Mouse (Mus musculus): ENCODE results near the gene Stag1. TPM values are rescaled to one million over a fixed set of nuclear protein-coding genes. Genes with fewer than 3 reads are reported as not detected.

Stag1 gene
- polyA plus RNA-seq, 1 experiment, result 0.56 TPM

DNA sequence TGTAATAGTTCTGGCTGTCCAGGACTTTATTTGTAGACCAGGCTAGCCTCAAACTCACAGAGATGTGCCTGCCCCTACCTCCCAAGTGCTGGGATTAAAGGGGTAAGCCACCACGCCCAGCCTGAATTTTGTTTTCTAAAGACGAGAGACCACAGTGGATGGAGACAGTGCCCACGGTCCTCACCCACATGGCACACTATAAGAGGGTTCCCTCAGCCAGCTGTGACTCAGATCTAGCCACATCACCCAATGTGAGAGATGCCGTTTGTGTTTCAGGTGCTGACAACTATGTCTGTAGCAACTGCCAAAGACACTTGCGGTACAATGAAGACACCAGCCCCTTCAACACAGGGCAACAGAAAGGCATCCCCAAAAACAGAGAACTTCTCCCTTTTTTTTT lies 389.4 kb downstream of the Stag1 start:
- no peaks in the 10 kb centered on the region for H3K4me1 ChIP-seq (ENCODE audit: control insufficient read depth)
- H3K4me3 ChIP-seq (replicated peaks), result no peak overlapping the region
- TF ChIP-seq GATA1 (IDR thresholded peaks at IDR 0.05; ENCODE audit: low read length) (no peak), TAL1 (IDR thresholded peaks at IDR 0.05; ENCODE audit: low read length) (no peak)
- H3K27me3 ChIP-seq (ENCODE audit: control insufficient read depth), result no peaks in the 10 kb centered on the region
- peaks cover 27% of the 10 kb centered on the region for H3K36me3 ChIP-seq (ENCODE audit: control insufficient read depth)
- H3K9me3 ChIP-seq (ENCODE audit: control insufficient read depth, low read length), result no peaks in the 10 kb centered on the region

DNA sequence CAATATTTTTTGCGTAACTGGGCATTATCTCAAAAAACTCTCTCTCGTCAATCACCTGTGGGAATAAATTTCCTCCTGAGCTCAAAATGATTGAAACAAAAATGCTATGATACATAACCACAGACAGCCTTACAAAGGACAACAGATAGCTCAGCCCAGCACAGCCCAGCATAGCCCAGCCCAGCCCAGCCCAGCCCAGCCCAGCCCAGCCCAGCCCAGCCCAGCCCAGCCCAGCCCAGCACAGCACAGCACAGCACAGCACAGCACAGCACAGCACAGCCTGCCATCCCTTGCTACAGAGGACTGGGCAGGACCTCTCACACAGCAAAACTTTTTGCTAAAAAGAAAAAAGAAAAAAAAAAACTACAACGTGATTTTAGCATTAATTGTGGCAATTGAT lies 390.3 kb downstream of the Stag1 start:
- Histone ChIP-seq H3K4me1 (ENCODE audit: control insufficient read depth) (no peaks in the 10 kb centered on the region), H3K36me3 (ENCODE audit: control insufficient read depth) (peaks cover 25% of the 10 kb centered on the region), H3K27me3 (ENCODE audit: control insufficient read depth) (no peaks in the 10 kb centered on the region), H3K4me3 (replicated peaks) (no peak overlapping the region), H3K9me3 (ENCODE audit: control insufficient read depth, low read length) (no peaks in the 10 kb centered on the region)
- TF ChIP-seq GATA1 (IDR thresholded peaks at IDR 0.05; ENCODE audit: low read length) (no peak), TAL1 (IDR thresholded peaks at IDR 0.05; ENCODE audit: low read length) (no peak)

DNA sequence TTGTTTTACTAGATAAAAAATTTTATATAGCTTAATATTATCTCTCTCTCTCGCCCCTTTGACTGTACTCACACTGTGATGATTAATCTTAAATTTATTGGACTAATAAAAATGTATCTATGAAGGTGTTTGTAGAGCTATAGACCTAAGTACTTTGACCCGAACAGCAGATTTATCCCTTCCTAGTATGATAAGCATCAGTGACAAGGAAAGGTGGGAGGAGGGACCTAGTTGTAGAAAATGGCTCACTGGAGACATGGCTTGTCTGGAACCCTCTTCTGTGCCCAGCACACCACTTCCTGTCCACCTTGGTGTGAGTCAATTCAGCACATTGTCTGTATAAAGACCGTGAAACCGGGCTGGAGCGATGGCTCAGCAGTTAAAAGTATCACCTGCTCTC lies 393.0 kb downstream of the Stag1 start:
- Histone ChIP-seq H3K36me3 (ENCODE audit: control insufficient read depth) (peaks cover 23% of the 10 kb centered on the region), H3K9me3 (ENCODE audit: control insufficient read depth, low read length) (no peaks in the 10 kb centered on the region), H3K4me1 (ENCODE audit: control insufficient read depth) (peaks cover 3% of the 10 kb centered on the region; the same call in 1 of the 2 replicates), H3K4me3 (replicated peaks) (no peak overlapping the region), H3K27me3 (ENCODE audit: control insufficient read depth) (no peaks in the 10 kb centered on the region)
- TF ChIP-seq GATA1 (IDR thresholded peaks at IDR 0.05; ENCODE audit: low read length) (no peak), TAL1 (IDR thresholded peaks at IDR 0.05; ENCODE audit: low read length) (no peak)

DNA sequence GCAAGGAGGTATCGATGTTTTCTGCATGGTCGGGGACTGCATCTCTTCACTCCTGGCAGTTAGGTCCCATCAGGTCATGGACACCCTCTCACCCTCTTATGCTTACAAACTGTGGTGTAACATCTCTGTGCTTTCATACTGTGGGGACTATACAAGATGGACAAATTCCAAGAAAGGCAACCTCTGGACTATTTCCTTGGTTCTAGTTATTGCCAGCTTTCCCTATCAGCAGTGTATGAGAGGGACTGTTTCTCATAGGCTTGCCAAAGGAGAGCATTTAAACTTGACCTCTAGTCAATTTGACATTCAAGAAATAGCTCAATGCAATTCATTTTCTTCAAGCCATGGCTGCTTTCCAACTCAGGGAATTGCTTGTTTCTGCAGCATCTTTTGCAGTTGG lies 393.7 kb downstream of the Stag1 start:
- H3K9me3 ChIP-seq (ENCODE audit: control insufficient read depth, low read length), result no peaks in the 10 kb centered on the region
- H3K4me3 ChIP-seq (replicated peaks), result no peak overlapping the region
- peaks cover 10% of the 10 kb centered on the region; the same call in 1 of the 2 replicates for H3K4me1 ChIP-seq (ENCODE audit: control insufficient read depth)
- no peaks in the 10 kb centered on the region for H3K27me3 ChIP-seq (ENCODE audit: control insufficient read depth)
- no peak for TF ChIP-seq TAL1 (IDR thresholded peaks at IDR 0.05; ENCODE audit: low read length)
- peaks cover 28% of the 10 kb centered on the region for H3K36me3 ChIP-seq (ENCODE audit: control insufficient read depth)

DNA sequence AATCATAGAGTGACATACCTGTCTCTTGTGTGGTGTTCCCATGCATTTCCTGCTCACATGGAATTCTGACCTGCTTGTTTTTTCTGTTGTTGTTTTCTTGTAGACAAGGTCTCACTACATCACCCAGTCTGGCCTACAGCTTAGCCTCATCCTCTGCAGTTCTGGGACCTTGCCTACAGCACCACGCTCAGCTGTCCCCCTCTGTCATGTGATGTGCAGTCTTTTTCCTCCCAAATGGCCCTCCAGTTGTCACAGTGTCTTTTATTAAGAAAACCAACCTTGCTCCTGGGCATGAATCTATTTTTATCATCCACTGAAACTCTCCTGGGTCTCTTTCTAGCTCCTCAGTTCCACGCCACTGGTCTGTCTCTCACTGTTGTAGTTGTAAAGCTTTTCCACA lies 394.6 kb downstream of the Stag1 start:
- peaks cover 15% of the 10 kb centered on the region for H3K4me1 ChIP-seq (ENCODE audit: control insufficient read depth)
- H3K4me3 ChIP-seq (replicated peaks), result no peak overlapping the region
- no peaks in the 10 kb centered on the region for H3K9me3 ChIP-seq (ENCODE audit: control insufficient read depth, low read length)
- peaks cover 26% of the 10 kb centered on the region for H3K36me3 ChIP-seq (ENCODE audit: control insufficient read depth)
- no peaks in the 10 kb centered on the region for H3K27me3 ChIP-seq (ENCODE audit: control insufficient read depth)
- TF ChIP-seq GATA1 (IDR thresholded peaks at IDR 0.05; ENCODE audit: low read length), result no peak
- no peak for TF ChIP-seq TAL1 (IDR thresholded peaks at IDR 0.05; ENCODE audit: low read length)

DNA sequence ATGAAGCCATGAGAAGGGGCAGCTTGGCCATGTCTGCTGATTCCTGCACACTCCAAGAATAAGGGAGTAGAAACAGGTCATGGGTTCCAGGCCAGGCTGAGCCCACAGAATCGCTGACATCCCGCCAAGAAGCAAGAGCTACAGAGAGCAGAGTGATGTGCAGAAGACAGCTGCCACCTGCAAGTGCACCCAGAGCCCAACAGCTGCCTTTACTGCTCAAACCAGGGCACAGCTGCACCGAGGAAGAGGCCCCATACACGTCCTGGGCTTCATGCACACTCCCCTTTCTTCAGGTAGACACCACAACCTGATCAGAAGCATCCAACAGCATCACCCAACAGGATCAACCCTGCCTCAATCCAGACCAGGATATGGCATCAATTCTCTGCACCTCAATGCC lies 396.3 kb downstream of the Stag1 start:
- no peaks in the 10 kb centered on the region; the same call in 1 of the 2 replicates for H3K9me3 ChIP-seq (ENCODE audit: control insufficient read depth, low read length)
- peaks cover 33% of the 10 kb centered on the region for H3K36me3 ChIP-seq (ENCODE audit: control insufficient read depth)
- peaks cover 16% of the 10 kb centered on the region for H3K4me1 ChIP-seq (ENCODE audit: control insufficient read depth)
- H3K4me3 ChIP-seq (replicated peaks), result no peak overlapping the region
- TF ChIP-seq TAL1 (IDR thresholded peaks at IDR 0.05; ENCODE audit: low read length) (no peak), GATA1 (IDR thresholded peaks at IDR 0.05; ENCODE audit: low read length) (no peak)
- no peaks in the 10 kb centered on the region for H3K27me3 ChIP-seq (ENCODE audit: control insufficient read depth)

DNA sequence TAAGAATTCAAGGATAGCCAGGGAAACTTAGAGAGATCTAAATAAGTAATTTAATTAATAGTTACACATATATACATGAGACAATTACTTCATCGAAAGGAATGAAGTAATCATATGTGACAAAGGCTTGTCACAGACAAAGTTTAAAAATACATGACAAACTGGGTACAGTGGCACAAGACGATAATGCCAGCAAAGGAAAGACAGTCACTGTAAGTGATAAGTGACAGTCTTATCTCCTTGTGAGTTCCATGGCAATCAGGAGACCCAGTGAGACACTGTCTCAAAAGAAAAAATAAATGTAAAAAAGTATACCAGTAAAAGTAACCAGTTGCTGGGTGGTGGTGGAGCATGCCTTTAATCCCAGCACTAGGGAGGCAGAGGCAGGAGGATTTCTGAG lies 399.5 kb downstream of the Stag1 start:
- TF ChIP-seq GATA1 (IDR thresholded peaks at IDR 0.05; ENCODE audit: low read length), result no peak
- TF ChIP-seq TAL1 (IDR thresholded peaks at IDR 0.05; ENCODE audit: low read length), result no peak
- peaks cover 16% of the 10 kb centered on the region for H3K4me1 ChIP-seq (ENCODE audit: control insufficient read depth)
- H3K9me3 ChIP-seq (ENCODE audit: control insufficient read depth, low read length), result no peaks in the 10 kb centered on the region; the same call in 1 of the 2 replicates

DNA sequence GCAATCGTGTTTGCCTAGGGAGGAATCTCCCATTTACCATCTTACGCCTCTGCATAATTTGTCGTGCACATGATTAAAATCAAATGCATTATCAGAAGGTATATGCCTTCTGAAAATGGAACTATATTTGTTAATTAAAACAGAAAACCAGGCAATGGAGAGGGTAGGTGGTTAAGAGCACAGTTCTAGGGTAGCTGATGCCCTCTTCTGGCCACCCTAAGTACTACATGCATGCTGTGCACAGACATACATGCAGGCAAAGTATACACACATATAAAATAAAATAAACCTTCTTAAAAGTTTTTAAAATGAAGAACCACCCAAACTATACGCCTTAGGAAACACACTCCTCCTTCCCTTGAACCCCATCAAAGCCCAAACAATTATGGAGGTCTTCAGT lies 404.5 kb downstream of the Stag1 start:
- Histone ChIP-seq H3K9me3 (ENCODE audit: control insufficient read depth, low read length) (peaks cover 10% of the 10 kb centered on the region), H3K4me1 (ENCODE audit: control insufficient read depth) (peaks cover 2% of the 10 kb centered on the region), H3K36me3 (ENCODE audit: control insufficient read depth) (peaks cover 10% of the 10 kb centered on the region), H3K4me3 (replicated peaks) (no peak overlapping the region), H3K27me3 (ENCODE audit: control insufficient read depth) (no peaks in the 10 kb centered on the region)
- TF ChIP-seq TAL1 (IDR thresholded peaks at IDR 0.05; ENCODE audit: low read length) (no peak), GATA1 (IDR thresholded peaks at IDR 0.05; ENCODE audit: low read length) (no peak)

More for the DNA sequence above, 399.5 kb downstream of the Stag1 start:
- no peaks in the 10 kb centered on the region for H3K27me3 ChIP-seq (ENCODE audit: control insufficient read depth)
- peaks cover 33% of the 10 kb centered on the region for H3K36me3 ChIP-seq (ENCODE audit: control insufficient read depth)
- no peak overlapping the region for H3K4me3 ChIP-seq (replicated peaks)

DNA sequence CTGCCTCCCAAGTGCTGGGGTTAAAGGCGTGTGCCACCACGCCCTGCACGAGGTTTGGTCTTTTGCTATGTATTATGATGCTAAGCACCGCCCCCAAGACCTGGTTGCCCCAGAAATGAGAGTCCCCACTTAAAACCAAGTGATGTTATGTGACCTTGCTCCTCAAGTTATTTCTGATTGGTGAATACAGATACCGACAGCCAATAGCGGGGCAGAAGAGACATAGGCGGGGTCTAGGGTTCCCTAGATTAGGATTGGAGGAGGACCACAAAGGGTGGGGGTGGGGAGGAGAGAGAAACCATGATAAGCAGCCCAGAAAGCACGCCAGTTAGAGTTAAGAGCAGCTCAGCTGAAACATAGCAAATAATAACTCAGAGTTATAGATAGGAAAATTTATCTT lies 405.2 kb downstream of the Stag1 start:
- Histone ChIP-seq H3K36me3 (ENCODE audit: control insufficient read depth) (peaks cover 10% of the 10 kb centered on the region), H3K4me1 (ENCODE audit: control insufficient read depth) (no peaks in the 10 kb centered on the region), H3K27me3 (ENCODE audit: control insufficient read depth) (no peaks in the 10 kb centered on the region), H3K9me3 (ENCODE audit: control insufficient read depth, low read length) (peaks cover 10% of the 10 kb centered on the region), H3K4me3 (replicated peaks) (no peak overlapping the region)
- no peak for TF ChIP-seq GATA1 (IDR thresholded peaks at IDR 0.05; ENCODE audit: low read length)
- TF ChIP-seq TAL1 (IDR thresholded peaks at IDR 0.05; ENCODE audit: low read length), result no peak

DNA sequence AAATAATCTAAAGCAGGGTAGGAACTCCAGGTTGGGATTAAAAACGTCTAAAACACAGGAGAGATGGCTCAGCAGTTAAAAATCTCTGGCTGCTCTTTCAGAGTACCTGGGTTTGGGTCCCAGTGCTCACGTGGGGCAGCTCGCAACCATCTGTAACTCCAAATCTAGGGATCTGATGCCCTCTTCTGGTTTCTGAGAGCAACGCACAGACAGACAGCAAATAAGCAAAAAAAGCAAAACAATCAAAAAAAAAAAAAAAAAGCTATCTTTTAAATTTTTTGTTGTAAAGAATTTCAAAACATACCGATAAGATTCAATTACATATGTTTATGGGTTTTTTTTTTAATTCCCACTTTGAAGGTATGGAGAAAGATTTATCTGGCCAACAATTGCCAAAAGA lies 405.7 kb downstream of the Stag1 start:
- peaks cover 10% of the 10 kb centered on the region for H3K9me3 ChIP-seq (ENCODE audit: control insufficient read depth, low read length)
- peaks cover 7% of the 10 kb centered on the region for H3K36me3 ChIP-seq (ENCODE audit: control insufficient read depth)
- TF ChIP-seq TAL1 (IDR thresholded peaks at IDR 0.05; ENCODE audit: low read length) (no peak), GATA1 (IDR thresholded peaks at IDR 0.05; ENCODE audit: low read length) (no peak)
- H3K27me3 ChIP-seq (ENCODE audit: control insufficient read depth), result no peaks in the 10 kb centered on the region
- no peak overlapping the region for H3K4me3 ChIP-seq (replicated peaks)
- no peaks in the 10 kb centered on the region for H3K4me1 ChIP-seq (ENCODE audit: control insufficient read depth)
